Mouse (Mus musculus): ENCODE measurements around the gene Nit1. TPM values are rescaled to one million over a fixed set of nuclear protein-coding genes. Genes with fewer than 3 reads are reported as not detected.

The Nit1 gene
- polyA plus RNA-seq, 1 experiment: 46.5 TPM

GRCm38 (mm10) chr1:171298226-171298625 is 47.2 kb downstream of the Nit1 start:
- DNase-seq (ENCODE audit: low read depth, low spot score): no peak
- 64% methylated on average over 3 of the region's 3 CpGs for WGBS

GRCm38 (mm10) chr1:171295063-171295402 is 50.4 kb downstream of the Nit1 start:
- DNase-seq (ENCODE audit: low read depth, low spot score): no peak
- WGBS: 8% methylated on average over 3 of the region's 3 CpGs

GRCm38 (mm10) chr1:171294298-171295062 is 51.0 kb downstream of the Nit1 start, which contains the start of gene Ufc1:
TSS of gene Ufc1 (minus strand) at chr1:171295024.
- peak; percentile 77 for DNase-seq (ENCODE audit: low read depth, low spot score)
- under 1% methylated on average over 42 of the region's 42 CpGs for WGBS

GRCm38 (mm10) chr1:171293906-171294297 is 51.5 kb downstream of the Nit1 start:
- no peak for DNase-seq (ENCODE audit: low read depth, low spot score)
- WGBS: 26% methylated on average over 5 of the region's 5 CpGs

- DNase-seq (ENCODE audit: low read depth, low spot score): no peak
- WGBS: 52% methylated on average over 3 of the region's 3 CpGs
These were observed 52.1 kb downstream of the Nit1 start for GRCm38 (mm10) chr1:171293351-171293750.

- 65% methylated on average over 4 of the region's 4 CpGs for WGBS
These were observed 57.1 kb downstream of the Nit1 start for GRCm38 (mm10) chr1:171288328-171288727.

More at GRCm38 (mm10) chr1:171288328-171288727, 57.1 kb downstream of the Nit1 start:
- no peak for DNase-seq (ENCODE audit: low read depth, low spot score)

Other genes with a start within 250 kb of the Nit1 start
- 1.8 and 2.0 TPM in 2 replicates for gene Cfap126, start 231.7 kb downstream of the Nit1 start, polyA plus RNA-seq (2012; rRNA removed)
- gene Sdhc, start 195.0 kb downstream of the Nit1 start, polyA plus RNA-seq (2012; rRNA removed): 308 and 341 TPM in 2 replicates
- 0.29 and 0.30 TPM in 2 replicates for gene Mpz, start 194.9 kb downstream of the Nit1 start, polyA plus RNA-seq (2012; rRNA removed)
- gene Pcp4l1, start 149.4 kb downstream of the Nit1 start, polyA plus RNA-seq (2012; rRNA removed): 23.6 and 25.2 TPM in 2 replicates
- 3.8 and 22.7 TPM in 2 replicates for gene Nr1i3, start 131.7 kb downstream of the Nit1 start, polyA plus RNA-seq (2012; rRNA removed)
- 23.1 and 24.0 TPM in 2 replicates for gene Tomm40l, start 123.1 kb downstream of the Nit1 start, polyA plus RNA-seq (2012; rRNA removed)
- gene Apoa2, start 120.6 kb downstream of the Nit1 start, polyA plus RNA-seq (2012; rRNA removed): 0.50 and 1.9 TPM in 2 replicates
- 56.2 and 58.5 TPM in 2 replicates for gene Fcer1g, start 111.3 kb downstream of the Nit1 start, polyA plus RNA-seq (2012; rRNA removed)
- gene Adamts4, start 95.2 kb downstream of the Nit1 start, polyA plus RNA-seq (2012; rRNA removed): 1.1 and 2.5 TPM in 2 replicates
- 167 and 181 TPM in 2 replicates for gene Ndufs2, start 94.3 kb downstream of the Nit1 start, polyA plus RNA-seq (2012; rRNA removed)
- gene B4galt3, start 75.3 kb downstream of the Nit1 start, polyA plus RNA-seq (2012; rRNA removed): 70.3 and 80.0 TPM in 2 replicates
- gene Ppox, start 64.5 kb downstream of the Nit1 start, polyA plus RNA-seq (2012; rRNA removed): 21.9 and 34.8 TPM in 2 replicates
- 30.0 and 36.4 TPM in 2 replicates for gene Usp21, start 57.7 kb downstream of the Nit1 start, polyA plus RNA-seq (2012; rRNA removed)
- 34.5 and 35.8 TPM in 2 replicates for gene Ufc1, start 50.6 kb downstream of the Nit1 start, polyA plus RNA-seq (2012; rRNA removed)
- gene Dedd, start 16.5 kb downstream of the Nit1 start, polyA plus RNA-seq (2012; rRNA removed): 44.3 and 50.3 TPM in 2 replicates
- 10.3 and 11.7 TPM in 2 replicates for gene Pfdn2, start within 50 bp of the Nit1 start, polyA plus RNA-seq (2012; rRNA removed)
- 0.14 and 0.18 TPM in 2 replicates for gene Klhdc9, start 15.2 kb upstream of the Nit1 start, polyA plus RNA-seq (2012; rRNA removed)
- gene Nectin4, start 24.5 kb upstream of the Nit1 start, polyA plus RNA-seq (2012; rRNA removed): 0.51 and 0.59 TPM in 2 replicates
- 7.0 and 10.2 TPM in 2 replicates for gene Arhgap30, start 43.3 kb upstream of the Nit1 start, polyA plus RNA-seq (2012; rRNA removed)
- gene Usf1, start 65.7 kb upstream of the Nit1 start, polyA plus RNA-seq (2012; rRNA removed): 80.1 and 86.0 TPM in 2 replicates
- gene Tstd1, start 73.2 kb upstream of the Nit1 start, polyA plus RNA-seq (2012; rRNA removed): 77.2 and 98.1 TPM in 2 replicates
- 160 and 191 TPM in 2 replicates for gene F11r, start 91.9 kb upstream of the Nit1 start, polyA plus RNA-seq (2012; rRNA removed)
- 3.8 and 5.1 TPM in 2 replicates for gene Alyref2, start 157.8 kb upstream of the Nit1 start, polyA plus RNA-seq (2012; rRNA removed)
- gene Itln1, start 189.6 kb upstream of the Nit1 start, polyA plus RNA-seq (2012; rRNA removed): 2,801 and 3,610 TPM in 2 replicates
- gene Cd244a, start 213.5 kb upstream of the Nit1 start, polyA plus RNA-seq (2012; rRNA removed): 2.4 and 3.4 TPM in 2 replicates

All from large intestine, adult 2 months (tissue).